Mouse (Mus musculus) hindbrain, embryonic 14.5 days (tissue): ENCODE data around the gene Noto. TPM values are rescaled to one million over a fixed set of nuclear protein-coding genes. Genes with fewer than 3 reads are reported as not detected.

Source experiments
- ATAC-seq: fragments of 200-750 bp; cut with Nextera tagmentation; 2 replicates; pipeline ENCODE4 v1.8.0; 2017; ENCODE audit warnings: moderate number of reproducible peaks, mild to moderate bottlenecking, moderate TSS enrichment, moderate library complexity; ENCODE audit not compliant: low FRiP score
- DNase-seq: peaks from one replicate; pipeline ENCODE4 v3.0.0-alpha.2; 2015; ENCODE audit warnings: low spot score
- H3K27ac ChIP-seq: fragments of 300-500 bp; sonication (generic); 2 replicates; pipeline ENCODE4 v1.5.1; 2014; ENCODE audit warnings: mild to moderate bottlenecking, moderate library complexity
- H3K27me3 ChIP-seq: fragments of 300-500 bp; sonication (generic); 2 replicates; pipeline ENCODE4 v1.6.1; 2014; ENCODE audit warnings: mild to moderate bottlenecking, low read length, mixed read lengths; ENCODE audit not compliant: control insufficient read depth, insufficient read depth
- H3K36me3 ChIP-seq: fragments of 300-500 bp; sonication (generic); replicated peaks from 2 replicates; pipeline ENCODE4 v1.6.1; 2014; ENCODE audit not compliant: control insufficient read depth, insufficient read depth
- H3K4me1 ChIP-seq: fragments of 300-500 bp; sonication (generic); replicated peaks from 2 replicates; pipeline ENCODE4 v1.6.1; 2014; ENCODE audit warnings: antibody characterized with exemption, low read length, mixed read lengths; ENCODE audit not compliant: control insufficient read depth, insufficient read depth
- H3K4me2 ChIP-seq: fragments of 300-500 bp; sonication (generic); replicated peaks from 2 replicates; pipeline ENCODE4 v1.6.1; 2014; ENCODE audit warnings: mild to moderate bottlenecking, moderate library complexity
- H3K4me3 ChIP-seq: fragments of 300-500 bp; sonication (generic); replicated peaks from 2 replicates; pipeline ENCODE4 v1.5.1; 2014; ENCODE audit warnings: mild to moderate bottlenecking, low read length
- H3K9ac ChIP-seq: fragments of 300-500 bp; sonication (generic); 2 replicates; pipeline ENCODE4 v1.6.1; 2014
- H3K9me3 ChIP-seq: fragments of 300-500 bp; sonication (generic); 2 replicates; pipeline ENCODE4 v1.6.1; 2016; ENCODE audit warnings: low read length; ENCODE audit not compliant: control insufficient read depth
- WGBS: fragments of 180-500 bp; shearing (Covaris S2); extraction: QIAGEN DNeasy Blood & Tissue Kit; methylation state at CpG from one replicate; pipeline ENCODE4 v1.1.7; 2014; 5-methylcytosine and 5-hydroxymethylcytosine counted together
- polyA plus RNA-seq: library from polyadenylated mRNA; unstranded; fragments of >200 nt; fragmentation: Nextera tagmentation; extraction: Ambion mirVana; gene quantifications from 2 replicates; pipeline ENCODE4 v1.2.1, GENCODE M21; 2014

Noto gene
- not detected in 2 replicates for polyA plus RNA-seq

DNA sequence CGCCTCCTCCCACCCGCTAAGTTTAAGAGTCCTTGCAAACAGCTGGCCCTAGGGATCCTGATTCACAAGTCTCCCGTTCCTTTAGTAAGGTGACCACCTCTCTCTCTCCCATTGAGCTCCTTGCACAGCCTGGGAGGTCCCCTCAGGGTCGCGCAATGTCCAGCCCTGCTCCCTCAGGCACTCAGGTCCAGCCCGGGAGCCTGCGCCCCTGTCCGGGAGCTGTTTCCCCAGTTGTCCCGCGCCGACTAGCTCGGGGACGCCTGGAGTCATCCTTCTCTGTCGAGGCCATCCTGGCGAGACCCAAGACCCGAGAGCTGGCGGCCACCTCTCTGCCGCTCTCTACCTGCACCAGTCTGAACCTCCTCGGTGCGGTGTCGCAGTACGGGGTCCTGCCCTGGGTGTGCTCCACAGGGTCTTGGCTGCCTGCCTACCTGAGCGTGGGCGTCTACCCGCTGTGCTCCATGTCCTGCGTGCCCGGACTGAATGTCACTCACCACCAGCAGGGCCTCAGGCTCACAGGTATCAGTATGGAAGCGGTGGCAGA lies at the start of gene Noto:
Gene Noto, plus strand, starts transcription at position 51 of the 544 bp plus-strand sequence.
- WGBS, result 14% methylated on average over 28 of the region's 28 CpGs
- peaks cover 10% of the 10 kb centered on the region for H3K27me3 ChIP-seq
- no peak within 1 kb of the TSS for H3K27ac ChIP-seq
- no peak within 1 kb of the TSS for H3K9ac ChIP-seq
- no peak for DNase-seq
- H3K4me3 ChIP-seq, result no peak within 1 kb of the TSS
- ATAC-seq, result no peak
- H3K9me3 ChIP-seq, result no peaks in the 10 kb centered on the region
- no peaks in the 10 kb centered on the region for H3K4me1 ChIP-seq
- H3K4me2 ChIP-seq, result no peak within 1 kb of the TSS
- no peaks in the 10 kb centered on the region for H3K36me3 ChIP-seq

DNA sequence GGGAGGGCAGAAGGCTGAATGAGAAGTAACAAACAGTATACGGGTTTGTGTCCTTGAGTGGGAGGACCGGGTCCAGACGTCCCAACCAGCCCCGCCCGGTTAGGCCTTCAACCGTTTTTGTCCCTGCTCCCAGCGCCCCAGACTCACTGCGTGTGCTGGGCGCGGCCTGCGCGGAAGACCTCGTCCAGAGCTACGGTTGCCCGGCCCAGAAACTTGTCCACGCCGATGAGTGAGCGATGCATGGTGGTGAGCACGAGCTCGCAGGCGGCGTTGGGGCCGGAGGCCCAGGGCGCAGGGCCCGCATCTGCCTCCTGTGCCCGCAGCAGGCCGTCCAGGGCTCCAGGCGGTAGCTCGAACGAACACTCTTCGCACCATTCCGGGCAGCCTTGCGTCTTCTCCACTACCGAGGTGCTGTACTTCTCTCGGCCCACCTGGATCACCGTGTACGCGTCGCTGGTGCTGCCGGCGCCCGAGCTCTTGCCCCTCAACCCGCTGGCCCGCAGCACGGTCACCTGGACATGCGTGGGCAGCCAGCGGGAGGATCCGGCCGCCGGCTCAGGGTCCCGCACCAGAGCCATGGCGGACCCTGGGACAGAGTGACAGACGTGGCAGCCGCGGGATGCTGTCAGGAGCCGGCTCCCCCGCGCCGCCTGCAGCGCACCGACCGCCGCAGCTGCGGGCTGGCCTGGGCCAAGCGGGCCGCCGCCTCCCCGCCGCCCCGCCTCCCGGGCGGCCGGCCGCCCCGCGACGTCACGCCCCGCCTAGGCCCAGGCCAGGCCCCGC lies 49.5 kb upstream of the Noto start, which contains the start of gene Rab11fip5:
Gene Rab11fip5, minus strand, starts transcription at position 684 of the 783 bp plus-strand sequence.
- peak within 1 kb of the TSS; percentile 86 for H3K4me3 ChIP-seq
- H3K27ac ChIP-seq, result peak within 1 kb of the TSS; percentile 69
- peak within 1 kb of the TSS; percentile 75 for H3K4me2 ChIP-seq
- no peaks in the 10 kb centered on the region for H3K27me3 ChIP-seq
- H3K4me1 ChIP-seq, result peaks cover 32% of the 10 kb centered on the region
- DNase-seq, result no peak
- H3K9ac ChIP-seq, result peak within 1 kb of the TSS; percentile 91
- 1% methylated on average over 75 of the region's 80 CpGs for WGBS
- no peaks in the 10 kb centered on the region for H3K36me3 ChIP-seq
- H3K9me3 ChIP-seq, result no peaks in the 10 kb centered on the region
- no peak; the same call in none of the 2 replicates for ATAC-seq

DNA sequence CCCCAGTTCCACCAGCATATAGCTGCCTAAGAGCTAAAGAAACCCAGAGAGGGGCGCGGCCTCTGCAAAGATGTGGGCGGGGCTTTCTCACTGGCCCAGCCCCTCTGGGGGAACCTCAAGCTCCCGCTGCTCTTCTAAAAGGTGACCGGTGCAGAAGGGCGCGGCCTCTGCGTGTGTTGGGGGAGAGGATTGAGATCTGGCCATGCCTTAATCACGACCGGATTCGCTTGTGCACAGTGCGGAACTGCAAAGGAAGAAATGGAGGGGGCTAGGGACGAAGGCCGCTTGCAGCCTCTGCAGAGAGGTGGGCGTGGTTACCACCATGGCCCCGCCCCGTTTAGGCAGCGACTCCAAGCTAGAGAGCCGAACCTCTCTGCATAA lies 49.0 kb upstream of the Noto start:
- Histone ChIP-seq H3K4me3 (peak overlapping the region; percentile 86), H3K4me1 (peaks cover 27% of the 10 kb centered on the region), H3K9me3 (no peaks in the 10 kb centered on the region), H3K36me3 (no peaks in the 10 kb centered on the region), H3K9ac (peak overlapping the region; percentile 91), H3K27me3 (no peaks in the 10 kb centered on the region), H3K4me2 (peak overlapping the region; percentile 75), H3K27ac (peak overlapping the region; percentile 69)
- ATAC-seq (peak; percentile 98), DNase-seq (peak; percentile 94)
- WGBS, result 0% methylated on average over 19 of the region's 19 CpGs

DNA sequence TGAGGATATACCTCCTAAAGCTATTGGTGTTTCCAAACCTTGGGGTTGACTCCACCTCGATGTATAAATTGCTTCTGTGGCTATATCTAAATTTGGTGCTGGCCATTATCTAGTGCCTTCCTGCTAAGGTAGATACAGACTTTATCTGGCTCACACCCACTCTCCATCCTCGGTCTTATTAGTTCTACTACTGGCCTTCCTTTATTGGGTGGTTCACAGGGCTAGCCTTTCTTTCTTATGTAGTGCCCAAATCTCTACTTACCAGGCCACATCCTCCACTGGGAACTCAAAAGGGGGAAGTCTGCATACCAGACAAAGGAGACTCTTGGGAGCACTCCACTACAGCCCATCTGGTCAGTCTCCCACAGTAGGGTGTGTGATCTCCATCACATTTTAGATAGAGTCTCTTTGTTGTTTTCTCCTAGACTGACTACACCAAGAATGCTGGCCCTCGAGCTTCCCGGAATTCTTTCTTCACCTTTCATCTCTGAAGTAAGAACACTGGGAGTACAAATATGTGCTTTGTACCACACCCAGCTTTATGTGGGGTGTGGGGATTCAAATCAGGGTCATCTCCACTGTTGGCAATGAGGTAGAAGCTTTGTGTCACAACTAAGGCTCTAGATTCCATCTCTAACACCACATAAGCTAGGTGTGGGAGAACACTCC lies 46.5 kb upstream of the Noto start:
- Histone ChIP-seq H3K4me3 (no peak overlapping the region), H3K27ac (no peak overlapping the region), H3K27me3 (no peaks in the 10 kb centered on the region), H3K4me1 (peaks cover 18% of the 10 kb centered on the region), H3K9me3 (no peaks in the 10 kb centered on the region), H3K36me3 (no peaks in the 10 kb centered on the region), H3K4me2 (no peak overlapping the region), H3K9ac (no peak overlapping the region)
- DNase-seq (no peak), ATAC-seq (no peak)
- 74% methylated on average over 4 of the region's 4 CpGs for WGBS

DNA sequence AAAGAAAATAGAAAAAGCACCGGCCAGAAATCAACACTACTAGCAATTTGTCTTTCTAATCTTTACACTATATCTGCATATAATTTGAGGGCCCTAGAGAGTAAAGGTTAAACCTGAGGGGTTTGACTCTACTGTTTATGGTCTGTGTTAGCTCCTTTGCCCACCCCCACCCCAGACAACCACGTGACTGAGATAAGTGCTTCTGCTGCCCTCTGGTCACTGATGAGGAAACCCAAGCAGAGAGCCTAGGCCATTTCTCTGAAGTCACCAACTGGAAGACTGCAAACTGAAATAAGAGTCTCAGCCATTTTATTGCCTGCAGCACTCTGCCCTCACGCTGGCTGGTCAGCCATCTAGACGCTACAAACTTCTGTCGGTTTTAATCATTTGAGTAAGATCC lies 45.8 kb upstream of the Noto start:
- Histone ChIP-seq H3K9ac (no peak overlapping the region), H3K4me1 (peaks cover 11% of the 10 kb centered on the region), H3K27me3 (no peaks in the 10 kb centered on the region), H3K27ac (no peak overlapping the region), H3K9me3 (no peaks in the 10 kb centered on the region), H3K4me2 (no peak overlapping the region), H3K4me3 (no peak overlapping the region), H3K36me3 (no peaks in the 10 kb centered on the region)
- DNase-seq, result no peak
- 56% methylated on average over 5 of the region's 5 CpGs for WGBS
- no peak for ATAC-seq

DNA sequence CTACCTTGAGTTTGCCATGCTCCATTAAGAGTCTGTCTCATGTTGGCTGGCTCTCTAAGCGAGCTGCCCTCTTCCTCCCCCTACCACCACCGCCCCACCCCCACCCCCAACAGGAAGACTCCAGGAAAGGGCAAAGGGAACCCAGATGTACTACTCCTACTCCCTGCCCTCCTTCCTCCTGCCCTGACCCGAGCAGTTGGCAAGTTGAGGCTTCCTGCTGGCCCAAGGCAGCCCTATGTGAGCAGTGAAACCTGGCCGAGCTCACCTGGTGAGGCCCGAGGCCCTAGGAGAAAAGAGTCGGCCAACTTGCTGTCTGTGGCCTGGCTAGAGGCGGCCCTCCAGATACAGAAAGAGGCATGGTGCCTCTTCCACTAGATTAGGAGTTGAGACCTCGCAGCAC lies 45.1 kb upstream of the Noto start:
- no peak overlapping the region for H3K4me2 ChIP-seq
- H3K27ac ChIP-seq, result no peak overlapping the region
- DNase-seq, result no peak
- peaks cover 4% of the 10 kb centered on the region for H3K4me1 ChIP-seq
- H3K36me3 ChIP-seq, result no peaks in the 10 kb centered on the region
- no peak overlapping the region for H3K9ac ChIP-seq
- H3K4me3 ChIP-seq, result no peak overlapping the region
- no peak for ATAC-seq
- H3K27me3 ChIP-seq, result no peaks in the 10 kb centered on the region
- 57% methylated on average over 8 of the region's 8 CpGs for WGBS
- no peaks in the 10 kb centered on the region for H3K9me3 ChIP-seq

DNA sequence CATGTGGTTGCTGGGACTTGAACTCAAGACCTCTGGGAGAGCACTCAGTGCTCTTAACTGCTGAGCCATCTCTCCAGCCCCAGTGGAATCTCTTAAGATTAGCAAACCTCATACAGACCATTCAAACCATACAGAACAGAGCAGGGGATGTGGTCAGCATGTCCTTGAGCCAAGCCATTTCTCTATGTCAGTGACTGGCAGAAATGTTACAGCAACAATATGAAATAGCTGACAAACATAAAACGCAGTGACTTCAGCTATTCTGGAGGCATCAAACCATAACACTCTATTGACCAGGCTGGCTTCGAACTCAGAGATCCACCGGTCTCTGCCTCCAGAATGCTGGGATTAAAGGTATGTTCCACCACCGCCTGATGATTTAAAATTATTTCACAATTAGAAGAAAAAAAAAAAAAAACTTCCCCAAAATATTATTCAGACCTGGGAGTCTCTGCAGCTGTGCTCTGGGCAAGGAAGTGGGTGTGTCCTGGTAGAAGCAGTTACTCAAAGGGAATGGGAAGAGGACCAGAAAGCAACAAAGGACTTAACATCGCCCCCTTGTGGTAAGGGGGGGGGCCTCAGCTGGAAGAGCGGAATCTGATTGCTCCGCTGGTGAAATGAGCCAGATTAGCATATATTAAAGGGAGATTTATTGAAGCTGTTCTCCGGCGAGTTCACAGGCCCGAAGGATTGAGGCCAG lies 43.3 kb upstream of the Noto start:
- no peak overlapping the region for H3K4me2 ChIP-seq
- no peaks in the 10 kb centered on the region for H3K36me3 ChIP-seq
- peak; percentile 72 for DNase-seq
- no peak overlapping the region for H3K27ac ChIP-seq
- no peaks in the 10 kb centered on the region for H3K4me1 ChIP-seq
- no peaks in the 10 kb centered on the region for H3K27me3 ChIP-seq
- no peak overlapping the region for H3K4me3 ChIP-seq
- no peak overlapping the region for H3K9ac ChIP-seq
- 27% methylated on average over 10 of the region's 10 CpGs for WGBS
- no peaks in the 10 kb centered on the region for H3K9me3 ChIP-seq
- peak; percentile 73; the same call in 1 of the 2 replicates for ATAC-seq

DNA sequence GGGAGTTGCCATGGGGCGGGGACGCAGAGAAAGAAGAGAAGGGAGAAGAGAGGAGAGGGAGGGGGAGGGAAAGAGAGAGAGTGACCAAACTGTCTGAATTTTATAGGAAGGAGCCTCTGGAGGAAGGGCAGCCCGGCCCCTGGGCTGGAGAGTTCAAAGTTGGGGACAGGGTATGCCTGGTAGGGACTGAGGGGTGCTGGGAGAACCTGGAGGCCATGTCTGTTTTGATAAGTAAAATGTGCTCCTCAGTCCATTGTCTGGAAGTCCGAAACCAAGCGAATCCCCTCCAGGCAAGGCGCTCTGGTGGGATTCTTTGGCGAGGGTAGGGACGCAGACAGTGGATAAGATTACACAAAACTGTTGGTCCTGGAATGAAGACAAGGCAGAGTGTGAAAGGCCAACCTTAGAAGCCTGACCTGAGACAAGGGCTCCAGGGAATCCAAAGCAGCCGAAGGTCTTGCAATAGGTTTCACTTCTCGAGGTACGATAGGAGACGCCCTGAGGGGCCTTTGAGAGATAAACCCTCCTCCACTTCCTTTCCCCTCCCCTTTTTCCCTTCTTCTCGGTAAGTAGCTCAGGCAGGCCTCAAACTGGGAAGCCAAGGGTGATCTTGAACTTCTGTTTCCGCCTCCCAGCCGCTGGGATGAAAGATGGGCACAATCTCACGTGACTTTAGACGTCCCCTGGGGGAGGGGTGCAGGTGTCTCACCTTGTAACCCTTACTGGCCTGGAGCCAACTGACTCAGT lies 42.6 kb upstream of the Noto start:
- Histone ChIP-seq H3K9me3 (no peaks in the 10 kb centered on the region), H3K27ac (no peak overlapping the region), H3K9ac (no peak overlapping the region), H3K4me2 (0 out of 2 replicates have a peak overlapping the region, but pooled peaks have one; percentile 10), H3K4me3 (no peak overlapping the region), H3K36me3 (no peaks in the 10 kb centered on the region), H3K27me3 (no peaks in the 10 kb centered on the region), H3K4me1 (no peaks in the 10 kb centered on the region)
- ATAC-seq (peak; percentile 34; the same call in 1 of the 2 replicates), DNase-seq (no peak)
- 23% methylated on average over 17 of the region's 17 CpGs for WGBS
